Mouse (Mus musculus): Measurements from ENCODE around the gene Ptprg. TPM values are rescaled to one million over a fixed set of nuclear protein-coding genes. Genes with fewer than 3 reads are reported as not detected.

The Ptprg gene
- polyA plus RNA-seq, 1 experiment, result 21.7 TPM

- TF ChIP-seq CTCF (IDR thresholded peaks at IDR 0.05; ENCODE audit: extremely low read depth, insufficient read length, insufficient replicate concordance, low read depth, low read length) (no peak), POLR2A (IDR thresholded peaks at IDR 0.05; ENCODE audit: low read depth, low read length) (no peak)
- H3K4me3 ChIP-seq (ENCODE audit: low read depth, low read length), result no peak overlapping the region
- H3K4me1 ChIP-seq (ENCODE audit: control insufficient read depth, insufficient read depth, insufficient read length, low read length), result no peaks in the 10 kb centered on the region
- no peak overlapping the region for H3K27ac ChIP-seq (ENCODE audit: insufficient read depth, low read depth, low read length)
- H3K36me3 ChIP-seq (ENCODE audit: control insufficient read depth, insufficient read depth, low read length), result no peaks in the 10 kb centered on the region
- WGBS, result 78% methylated on average over 13 of the region's 13 CpGs
- no peaks in the 10 kb centered on the region for H3K27me3 ChIP-seq (ENCODE audit: control insufficient read depth, insufficient read depth, low read length)
Observed at GRCm38 (mm10) chr14:12199956-12200950, 646.9 kb downstream of the Ptprg start.

DNA sequence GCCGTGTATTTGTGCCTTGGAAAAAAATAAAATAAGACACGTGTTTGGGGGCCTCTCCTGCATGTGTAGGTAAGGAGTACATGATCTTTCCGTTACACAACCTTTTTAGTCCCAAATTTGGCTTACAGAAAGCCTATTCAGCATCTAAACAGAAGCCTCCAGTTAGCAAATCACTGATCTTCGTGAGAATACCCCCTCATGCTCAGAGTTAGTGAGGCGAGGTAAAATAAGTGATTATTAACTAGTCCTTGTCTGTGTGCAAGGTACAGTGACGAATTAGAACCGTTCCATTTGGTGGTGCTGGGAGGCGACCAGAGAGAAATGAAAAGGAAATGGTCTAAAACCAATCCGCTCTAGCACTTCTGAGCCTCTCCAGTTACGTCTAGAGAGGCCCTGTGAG, 648.9 kb downstream of the Ptprg start:
- TF ChIP-seq CTCF (IDR thresholded peaks at IDR 0.05; ENCODE audit: extremely low read depth, insufficient read length, insufficient replicate concordance, low read depth, low read length) (no peak), POLR2A (IDR thresholded peaks at IDR 0.05; ENCODE audit: low read depth, low read length) (no peak)
- no peak overlapping the region for H3K27ac ChIP-seq (ENCODE audit: insufficient read depth, low read depth, low read length)
- H3K36me3 ChIP-seq (ENCODE audit: control insufficient read depth, insufficient read depth, low read length), result no peaks in the 10 kb centered on the region
- no peaks in the 10 kb centered on the region for H3K27me3 ChIP-seq (ENCODE audit: control insufficient read depth, insufficient read depth, low read length)
- H3K4me3 ChIP-seq (ENCODE audit: low read depth, low read length), result no peak overlapping the region
- WGBS, result 84% methylated on average over 10 of the region's 10 CpGs
- no peaks in the 10 kb centered on the region for H3K4me1 ChIP-seq (ENCODE audit: control insufficient read depth, insufficient read depth, insufficient read length, low read length)

- Histone ChIP-seq H3K27ac (ENCODE audit: insufficient read depth, low read depth, low read length) (no peak overlapping the region), H3K36me3 (ENCODE audit: control insufficient read depth, insufficient read depth, low read length) (peaks cover 1% of the 10 kb centered on the region; the same call in 1 of the 2 replicates), H3K27me3 (ENCODE audit: control insufficient read depth, insufficient read depth, low read length) (no peaks in the 10 kb centered on the region), H3K4me1 (ENCODE audit: control insufficient read depth, insufficient read depth, insufficient read length, low read length) (no peaks in the 10 kb centered on the region), H3K4me3 (ENCODE audit: low read depth, low read length) (no peak overlapping the region)
- TF ChIP-seq POLR2A (IDR thresholded peaks at IDR 0.05; ENCODE audit: low read depth, low read length) (no peak), CTCF (IDR thresholded peaks at IDR 0.05; ENCODE audit: extremely low read depth, insufficient read length, insufficient replicate concordance, low read depth, low read length) (no peak)
- WGBS, result 88% methylated on average over 7 of the region's 7 CpGs
Observed at GRCm38 (mm10) chr14:12203081-12203480, 649.7 kb downstream of the Ptprg start.

- peaks cover 1% of the 10 kb centered on the region; the same call in 1 of the 2 replicates for H3K36me3 ChIP-seq (ENCODE audit: control insufficient read depth, insufficient read depth, low read length)
- no peak overlapping the region for H3K4me3 ChIP-seq (ENCODE audit: low read depth, low read length)
- 57% methylated on average over 2 of the region's 2 CpGs for WGBS
- no peaks in the 10 kb centered on the region for H3K27me3 ChIP-seq (ENCODE audit: control insufficient read depth, insufficient read depth, low read length)
- no peak for TF ChIP-seq POLR2A (IDR thresholded peaks at IDR 0.05; ENCODE audit: low read depth, low read length)
- TF ChIP-seq CTCF (IDR thresholded peaks at IDR 0.05; ENCODE audit: extremely low read depth, insufficient read length, insufficient replicate concordance, low read depth, low read length), result no peak
- no peaks in the 10 kb centered on the region for H3K4me1 ChIP-seq (ENCODE audit: control insufficient read depth, insufficient read depth, insufficient read length, low read length)
- no peak overlapping the region for H3K27ac ChIP-seq (ENCODE audit: insufficient read depth, low read depth, low read length)
Observed at GRCm38 (mm10) chr14:12206138-12206537, 652.8 kb downstream of the Ptprg start.

DNA sequence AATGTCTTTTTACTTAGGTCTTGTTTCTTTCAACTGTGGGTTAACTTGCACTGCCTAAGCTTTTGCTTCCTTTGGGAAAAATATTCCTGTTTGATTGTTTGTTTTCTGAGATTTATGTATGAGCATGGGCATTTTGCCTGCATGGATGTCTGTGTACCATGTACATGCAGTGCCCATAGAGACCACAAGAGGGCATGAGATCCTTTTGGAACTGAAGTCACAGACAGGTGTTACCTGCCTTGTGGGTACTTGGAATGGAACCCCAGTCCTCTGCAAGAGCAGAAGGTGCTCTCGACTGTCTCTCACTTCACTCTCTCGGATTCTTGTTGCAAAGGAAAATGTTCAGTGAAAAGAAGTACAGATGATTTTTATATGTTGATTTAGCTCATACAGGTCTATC, 655.2 kb downstream of the Ptprg start:
- H3K27ac ChIP-seq (ENCODE audit: insufficient read depth, low read depth, low read length), result no peak overlapping the region
- TF ChIP-seq POLR2A (IDR thresholded peaks at IDR 0.05; ENCODE audit: low read depth, low read length) (no peak), CTCF (IDR thresholded peaks at IDR 0.05; ENCODE audit: extremely low read depth, insufficient read length, insufficient replicate concordance, low read depth, low read length) (peak; percentile 52; the same call in 1 of the 2 replicates)
- H3K27me3 ChIP-seq (ENCODE audit: control insufficient read depth, insufficient read depth, low read length), result no peaks in the 10 kb centered on the region
- peaks cover 2% of the 10 kb centered on the region for H3K36me3 ChIP-seq (ENCODE audit: control insufficient read depth, insufficient read depth, low read length)
- 90% methylated on average over 2 of the region's 2 CpGs for WGBS
- H3K4me1 ChIP-seq (ENCODE audit: control insufficient read depth, insufficient read depth, insufficient read length, low read length), result no peaks in the 10 kb centered on the region
- H3K4me3 ChIP-seq (ENCODE audit: low read depth, low read length), result no peak overlapping the region

GRCm38 (mm10) chr14:12218544-12219150, 665.3 kb downstream of the Ptprg start:
- no peaks in the 10 kb centered on the region for H3K27me3 ChIP-seq (ENCODE audit: control insufficient read depth, insufficient read depth, low read length)
- WGBS, result 91% methylated on average over 16 of the region's 16 CpGs
- H3K4me3 ChIP-seq (ENCODE audit: low read depth, low read length), result no peak overlapping the region
- peaks cover 6% of the 10 kb centered on the region for H3K36me3 ChIP-seq (ENCODE audit: control insufficient read depth, insufficient read depth, low read length)
- no peak overlapping the region for H3K27ac ChIP-seq (ENCODE audit: insufficient read depth, low read depth, low read length)
- TF ChIP-seq POLR2A (IDR thresholded peaks at IDR 0.05; ENCODE audit: low read depth, low read length), result no peak
- TF ChIP-seq CTCF (IDR thresholded peaks at IDR 0.05; ENCODE audit: extremely low read depth, insufficient read length, insufficient replicate concordance, low read depth, low read length), result no peak
- no peaks in the 10 kb centered on the region for H3K4me1 ChIP-seq (ENCODE audit: control insufficient read depth, insufficient read depth, insufficient read length, low read length)

- no peak overlapping the region for H3K4me3 ChIP-seq (ENCODE audit: low read depth, low read length)
- H3K27ac ChIP-seq (ENCODE audit: insufficient read depth, low read depth, low read length), result no peak overlapping the region
- 92% methylated on average over 6 of the region's 6 CpGs for WGBS
- peaks cover 5% of the 10 kb centered on the region for H3K36me3 ChIP-seq (ENCODE audit: control insufficient read depth, insufficient read depth, low read length)
- H3K27me3 ChIP-seq (ENCODE audit: control insufficient read depth, insufficient read depth, low read length), result no peaks in the 10 kb centered on the region
- H3K4me1 ChIP-seq (ENCODE audit: control insufficient read depth, insufficient read depth, insufficient read length, low read length), result no peaks in the 10 kb centered on the region
- no peak for TF ChIP-seq CTCF (IDR thresholded peaks at IDR 0.05; ENCODE audit: extremely low read depth, insufficient read length, insufficient replicate concordance, low read depth, low read length)
- TF ChIP-seq POLR2A (IDR thresholded peaks at IDR 0.05; ENCODE audit: low read depth, low read length), result no peak
Observed at GRCm38 (mm10) chr14:12219877-12220276, 666.5 kb downstream of the Ptprg start.

All from small intestine, adult 2 months (tissue).